Mouse (Mus musculus) kidney, adult 2 months (tissue): ENCODE measurements around the gene Ttc30a1.

Source experiments
- CTCF ChIP-seq: fragments of 200-500 bp; conservative IDR thresholded peaks from 2 replicates; pipeline ENCODE4 v1.5.1; 2011; ENCODE audit warnings: low read depth, mild to moderate bottlenecking, control low read depth, low read length, moderate library complexity, mixed read lengths; ENCODE audit not compliant: insufficient read depth, insufficient read length
- POLR2A ChIP-seq: fragments of 200-500 bp; IDR thresholded peaks from one replicate; pipeline ENCODE4 v1.6.1; 2011; ENCODE audit warnings: low read depth, low read length, control low read depth

DNA sequence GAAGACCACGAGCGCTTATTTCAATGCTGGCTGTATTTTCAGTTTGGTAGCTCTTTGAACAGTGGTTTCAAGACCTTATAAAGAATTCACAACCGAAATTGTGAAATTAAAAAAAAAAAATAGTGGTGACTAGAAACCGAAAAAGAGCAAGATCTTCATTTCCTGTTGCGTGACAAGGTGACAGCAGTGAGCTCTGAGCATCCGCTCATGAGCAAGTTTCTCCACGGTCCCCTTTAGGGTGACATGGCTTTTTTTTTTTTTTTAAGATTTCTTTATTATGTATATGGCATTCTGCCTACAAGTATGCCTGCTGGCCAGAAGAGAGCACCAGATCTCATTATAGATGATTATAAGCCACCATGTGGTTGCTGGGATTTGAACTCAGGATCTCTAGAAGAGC, 33.7 kb upstream of the Ttc30a1 start:
- TF ChIP-seq CTCF (no peak), POLR2A (no peak)
